Mouse (Mus musculus) ovary, postnatal 36 days (tissue): ENCODE results near the gene Nlrp5.
"Not testable (repeated sequence)": the region's sequence is repeated elsewhere in the genome, so short reads cannot be mapped to it uniquely, and the experiment has no call there.

Source experiments
- DNase-seq: peaks from one replicate; pipeline ENCODE4 v3.0.0; 2022; ENCODE audit warnings: low spot score, mixed read lengths

The Nlrp5 gene

DNA sequence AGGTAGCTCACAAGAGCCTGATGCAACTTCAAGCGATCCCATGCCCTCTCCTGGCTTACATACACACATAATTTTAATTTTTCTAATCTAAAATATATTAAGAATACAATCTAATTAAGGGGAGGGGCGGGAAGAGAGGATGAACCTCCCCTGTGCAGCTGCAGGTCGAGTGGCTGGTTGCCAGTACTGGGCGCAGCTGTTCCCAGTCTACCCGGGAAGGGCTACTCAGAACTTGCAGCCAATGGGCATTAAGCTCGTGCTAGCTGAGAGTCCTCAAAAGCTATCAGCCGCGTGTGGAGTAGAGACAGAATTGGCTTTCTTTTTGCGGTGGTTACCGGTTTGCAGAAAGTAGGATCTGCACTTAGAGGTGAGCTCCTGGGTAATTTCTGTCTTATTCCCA, at the start of gene Nlrp5:
Nlrp5 (plus strand) TSS at position 301 of the 400 bp plus-strand sequence.
- DNase-seq, result no peak

DNA sequence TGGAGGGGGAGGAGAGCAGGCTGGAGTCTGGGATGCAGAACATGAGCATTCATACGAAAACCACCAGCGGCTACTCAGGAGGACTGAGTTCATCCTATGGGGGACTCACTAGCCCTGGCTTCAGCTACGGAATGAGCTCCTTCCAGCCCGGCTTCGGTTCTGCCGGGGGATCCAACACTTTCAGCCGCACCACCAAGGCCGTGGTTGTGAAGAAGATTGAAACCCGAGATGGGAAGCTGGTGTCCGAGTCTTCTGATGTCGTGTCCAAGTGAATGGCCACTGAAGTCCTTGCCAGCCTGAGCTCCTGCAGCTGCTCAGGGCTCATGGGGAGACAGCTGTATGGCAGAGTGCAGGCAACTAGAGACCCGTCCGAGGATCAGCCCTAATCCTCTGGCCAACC, 27.4 kb upstream of the Nlrp5 start:
- not testable (repeated sequence) for DNase-seq

DNA sequence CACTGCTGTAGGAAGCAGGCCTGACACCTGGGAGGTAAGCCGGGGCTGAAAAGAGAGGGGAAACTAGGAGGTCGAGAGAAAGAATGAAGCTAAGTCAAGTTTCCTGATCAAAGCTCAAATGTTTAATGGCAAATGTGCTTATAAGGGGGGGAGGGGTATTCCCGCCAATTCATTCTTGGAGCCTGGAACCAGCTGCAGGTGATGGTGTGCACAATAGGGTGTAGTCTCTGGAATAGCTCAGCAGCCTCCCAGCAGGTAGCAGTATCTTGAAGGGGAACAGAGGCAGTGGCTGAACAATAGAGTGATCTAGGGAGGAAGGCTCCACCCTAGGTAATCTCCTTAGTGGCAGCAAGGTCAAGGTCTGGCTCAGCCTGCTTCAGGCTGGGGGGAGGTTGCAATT, 84.5 kb downstream of the Nlrp5 start:
- not testable (repeated sequence) for DNase-seq

DNA sequence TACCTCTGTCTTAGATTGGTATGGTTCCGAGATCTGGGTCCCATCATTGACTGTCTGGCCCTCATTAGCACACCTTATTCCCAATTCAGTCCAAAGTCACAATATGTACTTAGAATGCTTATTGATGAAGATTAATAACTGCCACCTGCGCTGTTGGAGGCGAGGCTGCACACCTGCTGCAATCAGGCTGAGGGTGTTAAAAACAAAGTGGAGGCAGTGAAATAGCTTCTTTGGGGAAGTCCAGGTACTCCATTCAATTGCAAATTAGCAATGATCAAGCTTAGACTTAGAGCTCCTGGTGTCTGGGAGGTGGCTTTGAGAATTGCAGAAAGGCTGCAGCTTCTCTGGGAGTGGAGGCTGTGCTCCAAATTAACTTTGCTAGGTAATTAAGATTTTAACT, 85.1 kb downstream of the Nlrp5 start:
- DNase-seq, result not testable (repeated sequence)

DNA sequence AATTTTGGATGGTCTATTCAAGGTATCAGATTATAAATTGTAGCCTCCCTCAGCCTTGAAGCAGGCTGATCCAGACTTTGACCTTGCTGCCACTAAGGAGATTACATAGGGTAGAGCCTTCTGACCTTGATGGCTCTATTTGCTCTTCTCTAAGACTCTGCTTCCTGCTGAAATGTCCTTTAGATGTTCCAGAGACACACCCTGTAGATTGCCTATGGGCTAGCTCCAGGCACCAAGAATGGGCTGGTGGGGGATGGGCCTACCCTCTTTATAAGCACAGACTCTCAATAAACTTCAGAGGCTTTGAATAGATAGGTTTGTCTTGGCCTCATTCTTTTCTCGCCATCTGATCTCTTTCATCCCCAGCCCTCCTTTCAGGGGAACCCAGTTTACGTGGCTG, 87.2 kb downstream of the Nlrp5 start:
- DNase-seq, result not testable (repeated sequence)
